In the genomic region with DNA sequence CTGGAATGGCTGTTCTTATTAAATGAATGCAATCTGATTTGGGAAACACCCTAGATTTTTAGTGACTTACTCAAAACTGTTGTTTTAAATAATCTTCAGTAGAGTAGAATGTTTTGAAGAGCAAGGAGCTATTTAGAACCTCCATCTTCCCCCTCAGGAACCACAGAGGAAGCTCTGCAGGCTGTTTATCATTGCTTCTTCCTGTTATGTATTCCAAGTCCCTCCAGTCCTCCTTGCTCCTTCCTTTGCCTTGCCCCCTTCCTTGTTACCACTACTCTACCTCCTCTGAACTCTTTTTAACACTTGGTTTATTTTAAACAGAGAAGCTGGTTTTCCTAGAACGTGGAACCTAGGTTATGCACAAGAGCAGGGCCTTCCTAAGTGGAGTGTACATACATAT, we compare ENCODE assay signal across 23 mouse cellular contexts.
"Had no signal": no experiment of that assay in that cellular context is flagged by ENCODE, and none has a peak within 500 bp of the region (broad histone marks: within the 10 kb centered on the region; RNA-seq: fewer than 3 reads in every experiment).

No protein-coding gene starts in this region.

- ATAC-seq: forebrain, postnatal 0 days; hindbrain, postnatal 0 days; intestine, embryonic 16.5 days; liver, embryonic 12.5 days had no signal

- H3K4me1 ChIP-seq: heart, embryonic 13.5 days; heart, embryonic 15.5 days; hindbrain, embryonic 13.5 days; hindbrain, embryonic 15.5 days; limb, embryonic 13.5 days; limb, embryonic 15.5 days; liver, embryonic 12.5 days had no signal

- H3K27ac ChIP-seq: heart, adult 2 months; heart, embryonic 13.5 days; heart, embryonic 15.5 days; hindbrain, embryonic 13.5 days; hindbrain, embryonic 15.5 days; hindbrain, postnatal 0 days; layer of hippocampus, adult 2 months; left cerebral cortex, adult 2 months; limb, embryonic 13.5 days; limb, embryonic 15.5 days; liver, embryonic 12.5 days had no signal

- H3K27me3 ChIP-seq: heart, embryonic 13.5 days; heart, embryonic 15.5 days; hindbrain, embryonic 13.5 days; hindbrain, embryonic 15.5 days; limb, embryonic 13.5 days; limb, embryonic 15.5 days; liver, embryonic 12.5 days had no signal

- H3K9me3 ChIP-seq: heart, embryonic 13.5 days; heart, embryonic 15.5 days; hindbrain, embryonic 13.5 days; hindbrain, embryonic 15.5 days; limb, embryonic 13.5 days; limb, embryonic 15.5 days; liver, embryonic 12.5 days had no signal

- H3K4me2 ChIP-seq: heart, embryonic 11.5 days; heart, embryonic 13.5 days; heart, embryonic 15.5 days; hindbrain, embryonic 13.5 days; hindbrain, embryonic 15.5 days; limb, embryonic 13.5 days; limb, embryonic 15.5 days; liver, embryonic 12.5 days had no signal

- DNase-seq: forebrain, postnatal 0 days; gastrocnemius, postnatal 10 days; gastrocnemius, postnatal 25 days; heart, adult 11 months; heart, adult 2 months; heart, postnatal 4 days; kidney, adult 18-20 months; kidney, adult 8-10 months; kidney, postnatal 10 days; kidney, postnatal 25 days; kidney, postnatal 4 days had no signal

- H3K9ac ChIP-seq: forebrain, postnatal 0 days; heart, embryonic 13.5 days; heart, embryonic 15.5 days; hindbrain, embryonic 13.5 days; hindbrain, embryonic 15.5 days; limb, embryonic 13.5 days; limb, embryonic 15.5 days; liver, embryonic 12.5 days had no signal

- H3K4me3 ChIP-seq: heart, adult 2 months; heart, embryonic 13.5 days; heart, embryonic 15.5 days; hindbrain, embryonic 13.5 days; hindbrain, embryonic 15.5 days; layer of hippocampus, adult 2 months; left cerebral cortex, adult 2 months; limb, embryonic 13.5 days; limb, embryonic 15.5 days; liver, embryonic 12.5 days had no signal

- H3K36me3 ChIP-seq: heart, embryonic 13.5 days; heart, embryonic 15.5 days; hindbrain, embryonic 13.5 days; hindbrain, embryonic 15.5 days; limb, embryonic 13.5 days; limb, embryonic 15.5 days; liver, embryonic 12.5 days had no signal
